Comparison of ENCODE assay signal across 8 mouse cellular contexts in the genomic region with DNA sequence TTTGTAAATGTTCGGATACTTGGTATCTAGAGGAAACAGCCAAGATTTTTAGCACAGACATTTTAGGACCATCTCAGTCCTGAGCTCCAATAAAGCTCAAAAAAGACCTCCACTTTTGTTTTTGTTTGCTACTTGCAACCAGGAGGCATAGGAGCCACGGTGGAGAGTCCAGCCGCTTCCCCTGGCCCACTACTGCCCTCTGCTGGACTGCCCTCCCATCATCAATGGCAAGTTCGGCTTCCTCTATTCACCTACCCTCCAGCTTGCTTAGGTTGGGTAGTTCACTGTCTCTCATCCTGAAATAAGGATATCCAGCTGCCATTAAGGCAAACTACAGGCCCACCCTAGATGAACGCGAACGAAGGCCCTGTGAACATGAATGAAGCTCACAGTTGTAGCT. TPM values are rescaled to one million over a fixed set of nuclear protein-coding genes. Genes with fewer than 3 reads are reported as not detected.
DNase-seq lines count a peak whose midpoint lies in the region; ATAC-seq and TF ChIP-seq lines count a peak whose summit lies in the region.

No protein-coding gene starts in this region.

- peaks cover 32% of the 10 kb centered on the region for H3K36me3 ChIP-seq in midbrain, postnatal 0 days (ENCODE audit: insufficient read depth, low read length)

- no peaks in the 10 kb centered on the region for H3K4me1 ChIP-seq in midbrain, postnatal 0 days (ENCODE audit: insufficient read depth, low read length)

- H3K4me2 ChIP-seq in midbrain, postnatal 0 days (ENCODE audit: low read depth, low read length, poor library complexity, severe bottlenecking): no peak overlapping the region

- H3K4me3 ChIP-seq in midbrain, postnatal 0 days (ENCODE audit: low read depth, low read length): no peak overlapping the region

- DNase-seq in heart, adult 18-20 months: peak; percentile 60 to 88
- DNase-seq in heart, postnatal 25 days (ENCODE audit: low spot score): no peak
- DNase-seq in CD4-positive, CD25-positive, alpha-beta regulatory T cell, adult 2 months (ENCODE audit: low read depth, low spot score): peak; percentile 85
- peak; percentile 76 for DNase-seq in brain, adult 2 months (ENCODE audit: low read depth, low spot score)
- peak; percentile 54 for DNase-seq in forelimb bud, embryonic 11.5 days (ENCODE audit: low read depth, low spot score)
- peak; percentile 40 to 49 for DNase-seq in layer of hippocampus, postnatal 14 days (ENCODE audit: low spot score in 2 of 2)
- peak; percentile 31 for DNase-seq in midbrain, postnatal 0 days (ENCODE audit: low spot score)
- peak; percentile 90 for DNase-seq in testis, postnatal 10 days (ENCODE audit: low spot score)

- H3K9ac ChIP-seq in midbrain, postnatal 0 days (replicated peaks; ENCODE audit: low read length, poor library complexity, severe bottlenecking): no peak overlapping the region

- intact Hi-C loops in heart, postnatal 25 days (cut with DNase I): loop anchor here (2.0 kb wide), 1 partner anchor 225 kb away; no protein-coding TSS in a partner anchor

- 48% methylated on average over 7 of the region's 7 CpGs for WGBS in midbrain, postnatal 0 days

- peak; percentile 77 for TF ChIP-seq CTCF in midbrain, postnatal 0 days (IDR thresholded peaks at IDR 0.05)

- no peak for ATAC-seq in midbrain, postnatal 0 days (ENCODE audit: low FRiP score)

- H3K27me3 ChIP-seq in midbrain, postnatal 0 days (ENCODE audit: insufficient read depth, low read length): no peaks in the 10 kb centered on the region

- H3K27ac ChIP-seq in midbrain, postnatal 0 days (ENCODE audit: low read depth, low read length): no peak overlapping the region

- H3K9me3 ChIP-seq in midbrain, postnatal 0 days (ENCODE audit: low read length): no peaks in the 10 kb centered on the region

RNA-seq across cellular contexts. Expression of gene Xpc, which starts 6.4 kb away (rescaled TPM):
- 10 to 100 TPM; 10.0 TPM for total RNA-seq in heart, adult 18-20 months (2021)
- total RNA-seq in heart, postnatal 25 days (2021): 10 to 100 TPM in 1 of 2 experiments, 1 to 10 TPM in 1; 8.4 to 10.1 TPM
- 10 to 100 TPM; 11.8 to 13.0 TPM for total RNA-seq in layer of hippocampus, postnatal 14 days (2021)
- 12.3 and 16.3 TPM in 2 replicates for total RNA-seq in midbrain, postnatal 0 days (2014; rRNA removed)
- 14.3 and 14.7 TPM in 2 replicates for polyA plus RNA-seq in midbrain, postnatal 0 days (2015; fragmentation: Nextera tagmentation; extraction: Ambion mirVana)

RNA-seq across cellular contexts. Expression of gene Lsm3, which starts 6.4 kb away (rescaled TPM):
- 10 to 100 TPM; 52.7 to 68.0 TPM for total RNA-seq in heart, adult 18-20 months (2021)
- total RNA-seq in heart, postnatal 25 days (2021): 10 to 100 TPM; 57.9 to 64.0 TPM
- 10 to 100 TPM; 39.5 to 41.7 TPM for total RNA-seq in layer of hippocampus, postnatal 14 days (2021)
- 38.6 and 53.8 TPM in 2 replicates for total RNA-seq in midbrain, postnatal 0 days (2014; rRNA removed)
- 169 and 170 TPM in 2 replicates for polyA plus RNA-seq in midbrain, postnatal 0 days (2015; fragmentation: Nextera tagmentation; extraction: Ambion mirVana)

RNA-seq across cellular contexts. Expression of gene Tmem43, which starts 35.8 kb away (rescaled TPM):
- 10 to 100 TPM; 24.5 to 25.7 TPM for total RNA-seq in heart, adult 18-20 months (2021)
- total RNA-seq in heart, postnatal 25 days (2021): 10 to 100 TPM; 23.5 to 26.0 TPM
- 10 to 100 TPM; 25.3 to 27.3 TPM for total RNA-seq in layer of hippocampus, postnatal 14 days (2021)
- 90.0 and 90.2 TPM in 2 replicates for total RNA-seq in midbrain, postnatal 0 days (2014; rRNA removed)
- 57.2 and 58.7 TPM in 2 replicates for polyA plus RNA-seq in midbrain, postnatal 0 days (2015; fragmentation: Nextera tagmentation; extraction: Ambion mirVana)

RNA-seq across cellular contexts. Expression of gene Chchd4, which starts 36.0 kb away (rescaled TPM):
- 10 to 100 TPM; 17.8 to 18.9 TPM for total RNA-seq in heart, adult 18-20 months (2021)
- 10 to 100 TPM; 15.3 to 15.7 TPM for total RNA-seq in heart, postnatal 25 days (2021)
- 10 to 100 TPM; 17.5 to 17.6 TPM for total RNA-seq in layer of hippocampus, postnatal 14 days (2021)
- 17.8 and 20.8 TPM in 2 replicates for total RNA-seq in midbrain, postnatal 0 days (2014; rRNA removed)
- 36.2 and 38.2 TPM in 2 replicates for polyA plus RNA-seq in midbrain, postnatal 0 days (2015; fragmentation: Nextera tagmentation; extraction: Ambion mirVana)
